Mouse (Mus musculus) C2C12 (cell line): ENCODE data around the gene Recql5. TPM values are rescaled to one million over a fixed set of nuclear protein-coding genes. Genes with fewer than 3 reads are reported as not detected.

Experiments used
- H3K27me3 ChIP-seq: one replicate; pipeline ENCODE4 v1.6.1; 2011; ENCODE audit not compliant: control insufficient read depth, insufficient read depth, insufficient read length
- H3K36me3 ChIP-seq: one replicate; pipeline ENCODE4 v1.6.1; 2011; ENCODE audit not compliant: control insufficient read depth, insufficient read depth
- H3K4me3 ChIP-seq: one replicate; pipeline ENCODE4 v1.5.1; 2011; ENCODE audit warnings: mild to moderate bottlenecking, control low read depth; ENCODE audit not compliant: poor library complexity, insufficient read depth, severe bottlenecking
- H3K79me2 ChIP-seq: one replicate; pipeline ENCODE4 v1.6.1; 2011; ENCODE audit not compliant: control insufficient read depth, insufficient read depth
- H3K79me3 ChIP-seq: one replicate; pipeline ENCODE4 v1.6.1; 2011; ENCODE audit warnings: low read depth, control low read depth
- H3ac ChIP-seq: one replicate; pipeline ENCODE3; 2011; ENCODE audit warnings: low read depth; ENCODE audit not compliant: control insufficient read depth, insufficient read length
- CEBPB ChIP-seq: IDR thresholded peaks from one replicate; pipeline ENCODE4 v1.6.1; 2011; ENCODE audit warnings: low read depth, mild to moderate bottlenecking, control low read depth, moderate library complexity
- CTCF ChIP-seq: IDR thresholded peaks from one replicate; pipeline ENCODE4 v1.5.1; 2011; ENCODE audit not compliant: control insufficient read depth, insufficient read depth, insufficient read length
- FOSL1 ChIP-seq: IDR thresholded peaks from one replicate; pipeline ENCODE4 v1.8.0; 2011; ENCODE audit warnings: mild to moderate bottlenecking, low read length; ENCODE audit not compliant: poor library complexity, insufficient read depth, severe bottlenecking
- MAX ChIP-seq: IDR thresholded peaks from one replicate; pipeline ENCODE4 v1.6.1; 2011; ENCODE audit warnings: mild to moderate bottlenecking, control low read depth
- MYOD1 ChIP-seq: IDR thresholded peaks from one replicate; pipeline ENCODE4 v1.6.1; 2011; ENCODE audit warnings: low read depth; ENCODE audit not compliant: control insufficient read depth, insufficient read length
- MYOG ChIP-seq: IDR thresholded peaks from one replicate; pipeline ENCODE4 v1.6.1; 2011; ENCODE audit not compliant: control insufficient read depth, insufficient read length; ENCODE audit errors: extremely low read depth
- USF1 ChIP-seq: IDR thresholded peaks from one replicate; pipeline ENCODE4 v1.6.1; 2011; ENCODE audit warnings: low read depth, mild to moderate bottlenecking, control low read depth, moderate library complexity
- polyA plus RNA-seq: library from polyadenylated mRNA; unstranded; fragments of >200 nt; fragmentation: generic; extraction: Trizol; gene quantifications from one replicate; pipeline ENCODE4 v1.2.1, GENCODE M21; 2012; ENCODE audit warnings: missing spikeins

Gene Recql5
- polyA plus RNA-seq, 1 experiment = 7.6 TPM

- TF ChIP-seq CTCF (no peak), FOSL1 (no peak), CEBPB (no peak), MYOD1 (no peak), MAX (no peak), USF1 (no peak), MYOG (no peak)
- H3K4me3 ChIP-seq = no peak overlapping the region
Observed at GRCm38 (mm10) chr11:115931235-115931634, 2.0 kb downstream of the Recql5 start.

GRCm38 (mm10) chr11:115929818-115930217 lies 3.5 kb downstream of the Recql5 start:
- H3K4me3 ChIP-seq = no peak overlapping the region
- H3ac ChIP-seq = no peak overlapping the region
- no peaks in the 10 kb centered on the region for H3K27me3 ChIP-seq
- H3K36me3 ChIP-seq = peaks cover 7% of the 10 kb centered on the region
- peaks cover 19% of the 10 kb centered on the region for H3K79me3 ChIP-seq
- TF ChIP-seq USF1 (no peak), CEBPB (no peak), MAX (no peak), MYOG (no peak), MYOD1 (no peak), CTCF (no peak), FOSL1 (no peak)
- peaks cover 40% of the 10 kb centered on the region for H3K79me2 ChIP-seq

More at GRCm38 (mm10) chr11:115931235-115931634, 2.0 kb downstream of the Recql5 start:
- Histone ChIP-seq H3ac (no peak overlapping the region), H3K36me3 (peaks cover 14% of the 10 kb centered on the region), H3K27me3 (no peaks in the 10 kb centered on the region), H3K79me2 (peaks cover 55% of the 10 kb centered on the region), H3K79me3 (peaks cover 32% of the 10 kb centered on the region)

- TF ChIP-seq CEBPB = no peak
- no peak for TF ChIP-seq MYOG
- no peak for TF ChIP-seq USF1
- TF ChIP-seq MYOD1 = no peak
- TF ChIP-seq CTCF = no peak
- no peak for TF ChIP-seq FOSL1
- no peak for TF ChIP-seq MAX
- H3K36me3 ChIP-seq = peaks cover 7% of the 10 kb centered on the region
- peaks cover 32% of the 10 kb centered on the region for H3K79me2 ChIP-seq
- no peaks in the 10 kb centered on the region for H3K27me3 ChIP-seq
- H3K79me3 ChIP-seq = peaks cover 11% of the 10 kb centered on the region
- no peak overlapping the region for H3K4me3 ChIP-seq
- no peak overlapping the region for H3ac ChIP-seq
Observed at GRCm38 (mm10) chr11:115929031-115929430, 4.2 kb downstream of the Recql5 start.

GRCm38 (mm10) chr11:115921986-115922385 lies 11.3 kb downstream of the Recql5 start:
- H3K79me3 ChIP-seq = no peaks in the 10 kb centered on the region
- TF ChIP-seq CEBPB (no peak), USF1 (no peak), MYOG (no peak), CTCF (no peak), MAX (no peak), MYOD1 (no peak), FOSL1 (no peak)
- no peak overlapping the region for H3ac ChIP-seq

GRCm38 (mm10) chr11:115920110-115920818 lies 13.0 kb downstream of the Recql5 start:
- no peaks in the 10 kb centered on the region for H3K27me3 ChIP-seq
- H3K79me3 ChIP-seq = no peaks in the 10 kb centered on the region
- H3ac ChIP-seq = no peak overlapping the region
- no peak overlapping the region for H3K4me3 ChIP-seq
- H3K36me3 ChIP-seq = peaks cover 20% of the 10 kb centered on the region
- H3K79me2 ChIP-seq = no peaks in the 10 kb centered on the region
- TF ChIP-seq CTCF (peak; percentile 49), MYOD1 (no peak)

More at GRCm38 (mm10) chr11:115921986-115922385, 11.3 kb downstream of the Recql5 start:
- Histone ChIP-seq H3K36me3 (peaks cover 20% of the 10 kb centered on the region), H3K79me2 (no peaks in the 10 kb centered on the region), H3K27me3 (no peaks in the 10 kb centered on the region), H3K4me3 (no peak overlapping the region)

GRCm38 (mm10) chr11:115919073-115919472 lies 14.2 kb downstream of the Recql5 start:
- no peak overlapping the region for H3ac ChIP-seq
- no peaks in the 10 kb centered on the region for H3K79me2 ChIP-seq
- TF ChIP-seq CTCF = no peak
- no peak for TF ChIP-seq MYOG
- TF ChIP-seq CEBPB = no peak
- no peak for TF ChIP-seq USF1
- no peak for TF ChIP-seq MYOD1
- TF ChIP-seq FOSL1 = no peak
- no peak for TF ChIP-seq MAX
- H3K27me3 ChIP-seq = no peaks in the 10 kb centered on the region
- peaks cover 20% of the 10 kb centered on the region for H3K36me3 ChIP-seq
- no peaks in the 10 kb centered on the region for H3K79me3 ChIP-seq
- H3K4me3 ChIP-seq = no peak overlapping the region
